Mouse (Mus musculus) midbrain, embryonic 13.5 days (tissue): ENCODE data around the gene Prkcb. TPM values are rescaled to one million over a fixed set of nuclear protein-coding genes. Genes with fewer than 3 reads are reported as not detected.
A peak's percentile ranks its signal among the peaks of the same experiment; 100 is the strongest.

Experiments
- ATAC-seq: fragments of 200-750 bp; cut with Nextera tagmentation; 2 replicates; pipeline ENCODE4 v1.8.0; 2017; ENCODE audit warnings: mild to moderate bottlenecking, moderate TSS enrichment, moderate library complexity
- H3K27ac ChIP-seq: fragments of 300-500 bp; sonication (generic); 2 replicates; pipeline ENCODE4 v1.5.1; 2015; ENCODE audit warnings: inconsistent platforms, mild to moderate bottlenecking, moderate library complexity
- H3K27me3 ChIP-seq: fragments of 300-500 bp; sonication (generic); 2 replicates; pipeline ENCODE4 v1.6.1; 2015; ENCODE audit warnings: mild to moderate bottlenecking, inconsistent platforms
- H3K36me3 ChIP-seq: fragments of 300-500 bp; sonication (generic); 2 replicates; pipeline ENCODE4 v1.6.1; 2015; ENCODE audit warnings: mild to moderate bottlenecking, inconsistent platforms
- H3K4me1 ChIP-seq: fragments of 300-500 bp; sonication (generic); replicated peaks from 2 replicates; pipeline ENCODE4 v1.6.1; 2015; ENCODE audit warnings: inconsistent platforms
- H3K4me2 ChIP-seq: fragments of 300-500 bp; sonication (generic); replicated peaks from 2 replicates; pipeline ENCODE4 v1.6.1; 2015; ENCODE audit warnings: moderate library complexity, mild to moderate bottlenecking, inconsistent platforms
- H3K4me3 ChIP-seq: fragments of 300-500 bp; sonication (generic); replicated peaks from 2 replicates; pipeline ENCODE4 v1.5.1; 2015; ENCODE audit warnings: mild to moderate bottlenecking, inconsistent platforms
- H3K9ac ChIP-seq: fragments of 300-500 bp; sonication (generic); replicated peaks from 2 replicates; pipeline ENCODE4 v1.6.1; 2015; ENCODE audit warnings: mild to moderate bottlenecking, inconsistent platforms
- H3K9me3 ChIP-seq: fragments of 300-500 bp; sonication (generic); 2 replicates; pipeline ENCODE4 v1.6.1; 2016; ENCODE audit warnings: mild to moderate bottlenecking, inconsistent platforms
- WGBS: fragments of 180-500 bp; shearing (Covaris S2); methylation state at CpG from one replicate; pipeline ENCODE4 v1.1.7; 2015; 5-methylcytosine and 5-hydroxymethylcytosine counted together
- polyA plus RNA-seq: library from polyadenylated mRNA; unstranded; fragments of >200 nt; fragmentation: Nextera tagmentation; extraction: Ambion mirVana; gene quantifications from 2 replicates; pipeline ENCODE4 v1.2.1, GENCODE M21; 2015

Prkcb gene
- polyA plus RNA-seq, 1 experiment from 2014 or later = 46.4 TPM

DNA sequence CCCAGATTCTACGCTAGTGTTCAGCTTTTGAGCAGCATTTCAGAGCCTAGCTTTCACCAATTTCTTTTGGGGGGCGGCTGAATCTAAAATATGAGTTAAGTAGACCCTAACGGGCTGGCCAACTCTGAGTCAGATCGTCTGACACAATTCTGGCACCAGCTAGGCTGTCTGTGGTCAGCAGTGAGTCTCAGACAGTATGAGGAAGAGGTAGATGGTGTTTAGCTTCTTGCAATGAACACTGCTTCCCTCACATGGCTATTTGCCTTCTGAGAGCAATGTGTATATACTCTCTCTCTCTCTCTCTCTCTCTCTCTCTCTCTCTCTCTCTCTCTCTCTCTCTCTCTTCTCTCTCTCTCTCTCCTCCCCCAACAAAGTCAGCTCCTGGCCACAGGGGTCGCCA is 344.4 kb downstream of the Prkcb start:
- Histone ChIP-seq H3K9ac (no peak overlapping the region), H3K27ac (no peak overlapping the region), H3K4me1 (no peaks in the 10 kb centered on the region), H3K27me3 (no peaks in the 10 kb centered on the region), H3K36me3 (no peaks in the 10 kb centered on the region), H3K9me3 (no peaks in the 10 kb centered on the region), H3K4me2 (no peak overlapping the region), H3K4me3 (no peak overlapping the region)
- no peak for ATAC-seq
- 84% methylated on average over 5 of the region's 5 CpGs for whole genome bisulfite sequencing

DNA sequence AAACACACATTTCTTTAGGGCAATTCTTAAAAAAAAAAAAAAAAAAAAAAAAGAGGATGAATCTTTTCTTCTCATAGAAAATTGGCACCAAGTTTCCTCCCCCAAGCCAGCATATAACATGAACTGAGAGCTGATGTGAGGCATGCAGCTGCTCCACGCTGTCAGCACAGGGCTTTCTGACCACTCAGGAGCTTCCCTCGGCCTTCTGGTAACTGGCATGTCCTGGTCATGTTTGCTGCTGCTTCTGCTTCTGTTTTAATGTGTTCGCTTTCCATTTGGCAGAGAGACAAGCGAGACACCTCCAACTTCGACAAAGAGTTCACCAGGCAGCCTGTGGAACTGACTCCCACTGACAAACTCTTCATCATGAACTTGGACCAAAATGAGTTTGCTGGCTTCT is 344.9 kb downstream of the Prkcb start:
- 95% methylated on average over 5 of the region's 5 CpGs for WGBS
- ATAC-seq = no peak

DNA sequence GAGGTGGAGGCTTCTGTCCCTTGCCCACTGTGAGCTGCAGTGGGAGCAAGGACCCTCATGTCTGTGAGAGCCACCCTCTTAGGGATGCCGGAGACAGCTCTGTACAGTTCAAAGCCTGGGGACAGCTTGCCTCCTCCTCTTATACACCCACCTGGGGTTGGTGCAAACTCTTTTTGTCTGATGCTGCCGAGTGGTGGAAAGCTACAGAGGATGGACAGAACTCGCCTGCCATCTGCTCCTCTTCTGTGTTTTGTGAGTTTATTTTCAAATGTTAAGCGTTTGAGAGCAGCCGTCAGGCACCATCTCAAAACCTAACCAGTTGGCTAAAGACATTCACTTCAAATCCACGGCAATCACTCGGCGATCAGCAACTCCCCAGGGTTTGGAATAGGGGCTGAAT is 355.1 kb downstream of the Prkcb start:
- Histone ChIP-seq H3K9ac (no peak overlapping the region), H3K4me1 (no peaks in the 10 kb centered on the region), H3K27ac (no peak overlapping the region), H3K4me3 (no peak overlapping the region), H3K4me2 (no peak overlapping the region), H3K9me3 (no peaks in the 10 kb centered on the region), H3K27me3 (no peaks in the 10 kb centered on the region), H3K36me3 (no peaks in the 10 kb centered on the region)
- no peak for ATAC-seq
- WGBS = 89% methylated on average over 8 of the region's 8 CpGs

More for the DNA sequence above, 344.9 kb downstream of the Prkcb start:
- H3K36me3 ChIP-seq = no peaks in the 10 kb centered on the region
- no peak overlapping the region for H3K9ac ChIP-seq
- no peaks in the 10 kb centered on the region for H3K9me3 ChIP-seq
- H3K4me3 ChIP-seq = no peak overlapping the region
- no peak overlapping the region for H3K27ac ChIP-seq
- no peaks in the 10 kb centered on the region for H3K27me3 ChIP-seq
- H3K4me2 ChIP-seq = no peak overlapping the region
- H3K4me1 ChIP-seq = no peaks in the 10 kb centered on the region

DNA sequence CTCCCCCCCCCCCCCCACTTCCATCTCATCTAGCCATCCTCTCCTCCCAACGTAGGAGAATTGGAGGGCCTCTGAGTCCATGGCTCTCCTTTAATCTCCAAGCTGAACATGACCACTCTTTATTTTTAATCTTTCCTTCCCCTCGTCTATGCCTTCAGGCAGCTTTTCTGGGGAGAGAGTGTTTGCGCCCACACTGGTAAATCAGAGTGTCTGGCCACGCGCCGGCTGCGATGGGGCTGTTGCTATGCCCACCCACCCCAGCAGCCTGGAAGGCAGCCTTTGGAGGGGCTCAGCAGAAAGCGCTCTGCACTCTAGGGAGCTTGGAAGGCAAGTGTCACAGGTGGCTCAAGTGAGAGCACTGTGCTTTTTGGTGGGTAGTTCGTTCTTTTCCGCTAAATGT is 360.8 kb downstream of the Prkcb start:
- no peaks in the 10 kb centered on the region for H3K4me1 ChIP-seq
- H3K9me3 ChIP-seq = no peaks in the 10 kb centered on the region
- ATAC-seq = no peak
- H3K27me3 ChIP-seq = no peaks in the 10 kb centered on the region
- no peak overlapping the region for H3K9ac ChIP-seq
- H3K27ac ChIP-seq = no peak overlapping the region
- H3K4me3 ChIP-seq = no peak overlapping the region
- H3K36me3 ChIP-seq = no peaks in the 10 kb centered on the region
- no peak overlapping the region for H3K4me2 ChIP-seq
- 75% methylated on average over 10 of the region's 10 CpGs for WGBS

DNA sequence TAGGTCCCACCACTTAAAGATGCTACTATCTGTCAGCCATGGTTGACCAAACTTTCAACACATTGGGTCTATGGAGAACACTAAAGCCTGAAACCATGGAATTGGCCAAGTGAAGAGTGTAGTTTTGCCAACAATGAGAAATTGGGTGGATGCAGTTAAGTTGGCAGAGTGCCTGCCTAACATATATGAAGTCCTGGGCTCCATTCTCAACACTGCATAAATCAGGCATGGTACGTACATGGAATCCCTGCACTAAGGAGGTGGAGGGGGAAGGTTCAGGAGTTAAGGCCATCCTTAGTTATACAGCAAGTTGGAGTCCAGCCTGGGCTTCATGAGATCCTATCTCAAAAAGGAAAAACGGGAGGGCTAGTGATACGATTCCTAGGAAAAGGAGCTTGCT is 364.0 kb downstream of the Prkcb start:
- ATAC-seq = no peak
- Histone ChIP-seq H3K4me1 (no peaks in the 10 kb centered on the region), H3K9ac (no peak overlapping the region), H3K4me3 (no peak overlapping the region), H3K36me3 (no peaks in the 10 kb centered on the region), H3K27me3 (no peaks in the 10 kb centered on the region), H3K27ac (no peak overlapping the region), H3K4me2 (no peak overlapping the region), H3K9me3 (no peaks in the 10 kb centered on the region)
- 86% methylated on average over 3 of the region's 3 CpGs for WGBS

DNA sequence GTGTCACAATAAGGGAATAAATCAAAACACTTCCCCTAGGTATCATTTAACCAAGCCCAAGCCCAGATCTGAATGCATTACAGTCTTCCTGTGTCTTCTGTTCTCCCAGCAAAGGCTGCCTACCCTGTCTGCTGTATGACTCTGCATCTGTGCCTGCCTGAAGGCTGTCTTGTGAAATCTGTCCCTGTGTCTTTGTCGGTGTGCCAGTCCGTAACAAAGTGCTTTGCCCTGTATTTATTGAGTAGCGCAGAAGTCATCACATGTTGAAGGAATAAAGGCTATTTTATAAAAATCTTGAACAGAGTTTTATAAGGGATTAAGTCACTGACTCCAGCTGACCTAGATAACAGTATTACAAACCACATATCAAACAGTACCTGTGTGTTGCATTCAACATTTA is 368.1 kb downstream of the Prkcb start:
- Histone ChIP-seq H3K9ac (no peak overlapping the region), H3K4me2 (no peak overlapping the region), H3K27ac (no peak overlapping the region), H3K36me3 (no peaks in the 10 kb centered on the region), H3K4me1 (no peaks in the 10 kb centered on the region), H3K9me3 (no peaks in the 10 kb centered on the region), H3K27me3 (no peaks in the 10 kb centered on the region), H3K4me3 (no peak overlapping the region)
- ATAC-seq = no peak
- WGBS = 92% methylated on average over 3 of the region's 3 CpGs

DNA sequence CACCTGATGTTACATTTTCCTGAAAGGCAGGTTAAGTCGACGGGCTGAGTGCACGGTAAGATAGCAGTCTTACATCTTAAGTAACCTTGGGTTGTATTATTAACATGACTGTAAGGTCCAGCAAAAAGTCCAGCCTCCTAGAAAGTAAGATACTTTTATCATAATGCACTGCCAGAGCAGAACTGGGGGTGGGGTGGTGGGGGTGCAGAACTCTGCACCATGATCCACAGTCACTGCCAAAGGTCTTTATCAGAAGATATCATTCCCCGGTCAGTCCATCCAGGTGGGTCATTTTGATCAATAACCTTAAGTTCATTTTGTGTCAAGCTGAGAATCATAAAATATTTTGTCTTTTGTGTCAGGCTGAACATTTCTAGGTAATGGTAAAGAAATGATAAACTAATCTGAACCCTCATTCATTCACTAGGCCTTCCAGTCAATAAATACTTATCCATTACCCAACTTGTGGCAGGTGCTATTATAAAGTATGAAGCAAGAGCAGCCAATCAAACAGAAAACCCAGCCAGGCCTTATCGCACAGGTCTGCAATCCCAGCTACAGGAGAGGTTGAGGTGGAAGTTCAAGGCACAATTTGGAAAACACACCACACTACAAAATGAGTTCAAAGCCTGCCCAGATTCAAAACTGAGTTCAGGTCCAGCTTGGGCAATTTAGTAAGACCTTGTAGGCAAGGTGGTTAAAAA is 369.0 kb downstream of the Prkcb start:
- H3K4me2 ChIP-seq = no peak overlapping the region
- H3K9me3 ChIP-seq = no peaks in the 10 kb centered on the region
- 96% methylated on average over 5 of the region's 5 CpGs for WGBS
- no peaks in the 10 kb centered on the region for H3K36me3 ChIP-seq
- no peak overlapping the region for H3K9ac ChIP-seq
- no peaks in the 10 kb centered on the region for H3K4me1 ChIP-seq
- no peaks in the 10 kb centered on the region for H3K27me3 ChIP-seq
- ATAC-seq = no peak
- H3K4me3 ChIP-seq = no peak overlapping the region
- no peak overlapping the region for H3K27ac ChIP-seq

DNA sequence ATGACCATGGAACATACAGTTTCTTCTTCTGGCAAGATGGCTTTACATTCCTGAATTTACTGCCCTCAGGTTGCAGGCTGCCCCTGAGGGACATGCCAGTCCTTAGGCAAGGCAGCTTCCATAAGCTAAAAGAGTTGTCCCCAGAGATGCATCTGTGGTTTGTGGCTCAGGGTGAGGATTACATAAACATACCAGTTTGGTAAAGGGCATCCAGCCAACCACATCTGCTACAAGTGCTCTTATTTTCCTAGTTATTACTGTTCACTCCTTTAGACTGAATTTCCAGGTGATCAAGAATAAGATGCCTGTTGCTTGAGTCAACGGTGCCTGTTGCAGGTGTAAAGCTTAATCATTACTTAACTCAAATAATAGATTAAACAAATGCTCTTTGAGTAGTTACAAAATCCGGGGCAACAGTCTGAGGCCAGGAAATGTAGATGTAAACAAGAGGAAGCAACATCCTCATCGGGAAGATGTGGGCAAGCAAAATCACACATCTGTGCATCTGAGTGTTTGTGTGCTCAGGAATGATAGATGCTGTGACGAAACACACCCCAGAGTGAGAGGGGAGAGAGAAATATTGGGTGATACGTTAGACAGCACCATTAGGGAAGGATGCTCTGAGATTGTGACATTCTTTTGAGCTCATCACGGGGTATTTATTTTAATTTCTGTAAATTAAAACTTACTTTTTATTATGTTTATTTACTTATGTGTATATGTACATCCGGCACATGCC is 376.9 kb downstream of the Prkcb start:
- H3K4me2 ChIP-seq = no peak overlapping the region
- no peak overlapping the region for H3K4me3 ChIP-seq
- no peaks in the 10 kb centered on the region for H3K27me3 ChIP-seq
- WGBS = 85% methylated on average over 7 of the region's 7 CpGs
- ATAC-seq = no peak
- H3K27ac ChIP-seq = no peak overlapping the region
- H3K9ac ChIP-seq = no peak overlapping the region
- no peaks in the 10 kb centered on the region for H3K9me3 ChIP-seq
- no peaks in the 10 kb centered on the region for H3K36me3 ChIP-seq
- H3K4me1 ChIP-seq = 0 out of 2 replicates have a peak, but pooled peaks cover 2% of the 10 kb centered on the region

DNA sequence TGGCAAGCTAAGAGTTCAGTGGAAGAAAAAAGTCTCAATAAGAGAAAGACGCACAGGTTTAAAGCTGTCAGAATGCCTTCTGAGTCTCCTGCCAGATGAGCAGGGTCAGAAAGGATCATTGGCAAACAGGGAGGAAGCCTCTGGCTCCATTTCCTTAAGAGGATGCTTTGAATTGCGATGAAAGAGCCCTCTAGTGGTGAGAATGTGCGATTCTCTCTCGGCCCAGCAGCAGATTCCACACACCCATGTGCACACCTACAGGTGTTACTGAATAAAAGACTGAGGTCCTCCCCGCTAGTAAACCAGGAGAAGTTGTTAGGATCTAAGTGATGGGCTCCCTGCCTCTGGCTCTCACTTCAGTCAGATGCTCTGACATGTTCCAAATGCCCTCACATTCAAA is 379.4 kb downstream of the Prkcb start:
- H3K4me3 ChIP-seq = no peak overlapping the region
- 32% methylated on average over 5 of the region's 5 CpGs for WGBS
- no peak overlapping the region for H3K9ac ChIP-seq
- H3K9me3 ChIP-seq = no peaks in the 10 kb centered on the region
- peaks cover 10% of the 10 kb centered on the region; the same call in 1 of the 2 replicates for H3K27me3 ChIP-seq
- ATAC-seq = no peak
- no peak overlapping the region for H3K4me2 ChIP-seq
- H3K36me3 ChIP-seq = no peaks in the 10 kb centered on the region
- no peak overlapping the region for H3K27ac ChIP-seq
- peaks cover 13% of the 10 kb centered on the region; the same call in 1 of the 2 replicates for H3K4me1 ChIP-seq

DNA sequence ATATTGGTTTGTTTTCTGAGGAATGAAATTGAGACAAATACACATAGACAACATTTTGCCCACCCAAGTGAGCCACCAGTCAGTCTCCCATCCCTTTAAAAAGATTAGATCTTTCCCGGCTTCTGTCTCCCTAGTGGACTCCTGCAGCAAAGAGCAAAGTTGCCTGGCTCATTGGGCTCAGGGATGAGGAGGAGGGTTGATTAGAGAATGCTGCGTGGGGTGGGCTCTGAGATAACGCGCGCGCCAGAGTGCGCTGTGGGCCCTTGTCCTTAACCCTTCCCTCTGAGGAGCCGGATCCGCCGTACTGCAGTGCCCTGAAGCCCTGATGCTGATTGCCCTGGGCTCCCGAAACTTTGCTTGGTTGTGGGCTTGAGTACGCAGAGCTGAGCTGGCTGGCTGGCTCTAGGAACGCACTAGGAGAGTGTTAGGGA is 381.9 kb downstream of the Prkcb start, which contains the start of gene Cacng3:
Cacng3 (plus strand) TSS at position 51 of the 431 bp plus-strand sequence.
- peak within 1 kb of the TSS; percentile 45 for H3K4me3 ChIP-seq
- no peaks in the 10 kb centered on the region for H3K36me3 ChIP-seq
- no peak; the same call in 1 of the 2 replicates for ATAC-seq
- peaks cover 13% of the 10 kb centered on the region; the same call in 1 of the 2 replicates for H3K4me1 ChIP-seq
- H3K4me2 ChIP-seq = peak within 1 kb of the TSS; percentile 68
- H3K27me3 ChIP-seq = peaks cover 12% of the 10 kb centered on the region; the same call in 1 of the 2 replicates
- H3K27ac ChIP-seq = peak within 1 kb of the TSS; percentile 58
- no peaks in the 10 kb centered on the region for H3K9me3 ChIP-seq
- 12% methylated on average over 13 of the region's 13 CpGs for WGBS
- peak within 1 kb of the TSS; percentile 63 for H3K9ac ChIP-seq

DNA sequence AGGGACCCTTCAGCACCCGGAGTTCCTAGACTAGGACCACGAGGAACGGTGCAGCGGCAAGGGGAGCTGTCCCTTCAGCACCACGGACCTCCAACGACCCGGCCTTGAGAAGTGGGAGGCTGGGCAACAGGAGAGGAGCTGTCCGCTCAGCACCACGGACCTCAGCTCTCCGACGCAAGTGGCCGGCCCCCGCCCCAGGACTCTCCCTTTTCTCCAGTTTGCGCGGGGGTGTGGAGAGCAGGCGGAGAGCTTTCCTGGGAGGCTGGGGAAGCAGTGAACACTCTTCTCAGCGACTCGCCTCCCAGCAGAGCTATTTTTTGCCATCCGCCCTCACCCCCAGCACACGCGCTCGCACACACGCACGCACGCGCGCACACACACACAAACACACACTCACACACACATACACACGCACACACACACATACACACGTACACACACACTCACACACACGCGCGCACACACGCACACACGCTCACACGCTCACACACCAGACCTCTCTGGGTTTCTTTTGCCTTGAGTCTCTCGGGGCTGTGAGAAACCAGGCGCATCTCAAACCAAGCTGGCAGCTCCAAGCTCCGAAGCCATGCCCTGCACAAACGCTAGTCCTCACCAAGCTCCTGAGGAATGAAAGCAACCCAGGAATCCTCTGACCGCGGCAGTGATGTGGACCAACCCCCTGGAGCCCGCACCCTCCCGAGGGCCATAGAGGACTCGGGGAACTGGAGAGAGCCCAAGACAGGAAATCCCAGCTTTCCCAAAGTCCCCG is 382.5 kb downstream of the Prkcb start:
- H3K4me2 ChIP-seq = peak overlapping the region; percentile 68
- no peaks in the 10 kb centered on the region for H3K36me3 ChIP-seq
- ATAC-seq = peak; percentile 87
- peaks cover 12% of the 10 kb centered on the region; the same call in 1 of the 2 replicates for H3K27me3 ChIP-seq
- H3K27ac ChIP-seq = peak overlapping the region; percentile 58
- no peaks in the 10 kb centered on the region for H3K9me3 ChIP-seq
- peak overlapping the region; percentile 45 for H3K4me3 ChIP-seq
- 7% methylated on average over 45 of the region's 45 CpGs for WGBS
- peak overlapping the region; percentile 63 for H3K9ac ChIP-seq
- H3K4me1 ChIP-seq = peaks cover 13% of the 10 kb centered on the region; the same call in 1 of the 2 replicates

DNA sequence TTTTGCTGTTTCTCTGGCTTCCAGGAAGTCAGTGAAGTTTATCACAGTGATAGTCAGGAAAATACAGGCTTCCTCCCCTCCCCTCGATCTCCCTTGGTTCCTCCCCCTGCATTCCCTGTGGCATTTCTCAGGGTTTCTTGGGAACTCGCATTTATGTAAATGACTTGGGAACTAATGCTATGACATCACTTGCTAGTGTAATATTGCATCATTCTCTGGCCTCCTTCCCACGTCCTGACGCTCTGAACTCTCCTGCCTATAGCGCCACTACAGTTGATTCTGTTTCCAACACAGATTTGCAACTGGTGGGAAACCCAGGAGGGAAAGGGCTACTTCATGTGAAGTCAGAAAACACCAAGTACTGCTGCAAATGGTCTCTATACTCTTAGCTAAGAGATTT is 384.4 kb downstream of the Prkcb start:
- no peaks in the 10 kb centered on the region for H3K36me3 ChIP-seq
- peak overlapping the region; percentile 68 for H3K4me2 ChIP-seq
- peak overlapping the region; percentile 45 for H3K4me3 ChIP-seq
- 50% methylated on average over 5 of the region's 5 CpGs for WGBS
- ATAC-seq = no peak
- H3K9me3 ChIP-seq = no peaks in the 10 kb centered on the region
- H3K27me3 ChIP-seq = peaks cover 12% of the 10 kb centered on the region; the same call in 1 of the 2 replicates
- no peak overlapping the region for H3K27ac ChIP-seq
- peaks cover 13% of the 10 kb centered on the region; the same call in 1 of the 2 replicates for H3K4me1 ChIP-seq
- no peak overlapping the region for H3K9ac ChIP-seq
